Mouse (Mus musculus) embryonic facial prominence, embryonic 11.5 days (tissue): ENCODE measurements at regions not wholly inside any gene's neighbourhood (a gene's known extent, or its start where the extent isn't known, plus 50 kb on each side); places are given as distances from the start of the nearest gene placed in this dataset.
"Not testable (repeated sequence)": the region's sequence is repeated elsewhere in the genome, so short reads cannot be mapped to it uniquely, and the experiment has no call there.

Experiments
- ATAC-seq: fragments of 200-750 bp; cut with Nextera tagmentation; replicated peaks from 2 replicates; pipeline ENCODE4 v1.8.0; 2017; ENCODE audit warnings: low read depth; ENCODE audit not compliant: insufficient number of reproducible peaks, low FRiP score, low TSS enrichment
- DNase-seq: peaks from one replicate; pipeline ENCODE4 v3.0.0-alpha.2; 2015; ENCODE audit warnings: low spot score
- H3K27ac ChIP-seq: fragments of 300-500 bp; sonication (generic); replicated peaks from 2 replicates; pipeline ENCODE4 v1.5.1; 2014; ENCODE audit warnings: mild to moderate bottlenecking, low read depth, low read length, control low read depth
- H3K27me3 ChIP-seq: fragments of 300-500 bp; sonication (generic); 2 replicates; pipeline ENCODE4 v1.6.1; 2014; ENCODE audit warnings: mild to moderate bottlenecking, low read length, moderate library complexity, mixed read lengths; ENCODE audit not compliant: control insufficient read depth, insufficient read depth
- H3K36me3 ChIP-seq: fragments of 300-500 bp; sonication (generic); replicated peaks from 2 replicates; pipeline ENCODE4 v1.6.1; 2014; ENCODE audit warnings: low read depth, mild to moderate bottlenecking, low read length, moderate library complexity, mixed read lengths; ENCODE audit not compliant: control insufficient read depth, insufficient read depth
- H3K4me1 ChIP-seq: fragments of 300-500 bp; sonication (generic); 2 replicates; pipeline ENCODE4 v1.6.1; 2014; ENCODE audit warnings: low read length, mixed read lengths; ENCODE audit not compliant: control insufficient read depth, insufficient read depth
- H3K4me2 ChIP-seq: fragments of 300-500 bp; sonication (generic); 2 replicates; pipeline ENCODE4 v1.6.1; 2014; ENCODE audit warnings: low read depth, mild to moderate bottlenecking, control low read depth, low read length, moderate library complexity
- H3K4me3 ChIP-seq: fragments of 300-500 bp; sonication (generic); 2 replicates; pipeline ENCODE4 v1.5.1; 2014; ENCODE audit warnings: low read depth, low read length, control low read depth
- H3K9ac ChIP-seq: fragments of 300-500 bp; sonication (generic); replicated peaks from 2 replicates; pipeline ENCODE4 v1.6.1; 2014; ENCODE audit warnings: mild to moderate bottlenecking, control low read depth, low read length
- H3K9me3 ChIP-seq: fragments of 300-500 bp; sonication (generic); replicated peaks from 2 replicates; pipeline ENCODE4 v1.6.1; 2016; ENCODE audit warnings: mild to moderate bottlenecking, low read length, inconsistent platforms, mixed read lengths; ENCODE audit not compliant: control insufficient read depth
- WGBS: fragments of 180-500 bp; shearing (Covaris S2); extraction: QIAGEN DNeasy Blood & Tissue Kit; methylation state at CpG from one replicate; pipeline ENCODE4 v1.1.7; 2014; 5-methylcytosine and 5-hydroxymethylcytosine counted together

- H3K27me3 ChIP-seq, H3K4me3 ChIP-seq, H3K4me2 ChIP-seq, H3K4me1 ChIP-seq, ATAC-seq, H3K9ac ChIP-seq, H3K27ac ChIP-seq, H3K36me3 ChIP-seq, H3K9me3 ChIP-seq: not testable (repeated sequence)
- peak; percentile 7 for DNase-seq
- WGBS, result 64% methylated on average over 3 of the region's 3 CpGs
These were observed 161.5 kb downstream of the Hpcal1 start for GRCm38 (mm10) chr12:17852138-17852537.

GRCm38 (mm10) chr12:17872491-17872890 is 181.8 kb downstream of the Hpcal1 start:
- H3K4me3 ChIP-seq, H3K4me2 ChIP-seq, ATAC-seq, H3K27ac ChIP-seq, H3K9me3 ChIP-seq, H3K27me3 ChIP-seq, H3K9ac ChIP-seq, H3K36me3 ChIP-seq, H3K4me1 ChIP-seq, DNase-seq: not testable (repeated sequence)
- 88% methylated on average over 6 of the region's 6 CpGs for WGBS

- Histone ChIP-seq H3K4me1 (no peaks in the 10 kb centered on the region), H3K9me3 (no peaks in the 10 kb centered on the region), H3K27ac (peak overlapping the region; percentile 78), H3K4me2 (peak overlapping the region; percentile 37), H3K27me3 (no peaks in the 10 kb centered on the region), H3K36me3 (no peaks in the 10 kb centered on the region), H3K4me3 (peak overlapping the region; percentile 84), H3K9ac (peak overlapping the region; percentile 87)
- peak; percentile 93 for DNase-seq
- under 1% methylated on average over 59 of the region's 59 CpGs for WGBS
- peak; percentile 100 for ATAC-seq
These were observed 190.9 kb downstream of the Hpcal1 start for GRCm38 (mm10) chr12:17881371-17882116.

GRCm38 (mm10) chr12:17882117-17883116 is 191.8 kb downstream of the Hpcal1 start:
- peak overlapping the region; percentile 34 for H3K4me2 ChIP-seq
- H3K27me3 ChIP-seq, H3K4me1 ChIP-seq, H3K9me3 ChIP-seq, H3K36me3 ChIP-seq, ATAC-seq: not testable (repeated sequence)
- peak overlapping the region; percentile 84 for H3K4me3 ChIP-seq
- 2% methylated on average over 58 of the region's 65 CpGs for WGBS
- H3K9ac ChIP-seq, result peak overlapping the region; percentile 87
- peak; percentile 7 for DNase-seq
- peak overlapping the region; percentile 78 for H3K27ac ChIP-seq

GRCm38 (mm10) chr12:17891663-17892310 is 201.1 kb downstream of the Hpcal1 start:
- H3K36me3 ChIP-seq, H3K27me3 ChIP-seq, H3K9ac ChIP-seq, H3K4me1 ChIP-seq, H3K27ac ChIP-seq, H3K9me3 ChIP-seq, DNase-seq, H3K4me3 ChIP-seq, H3K4me2 ChIP-seq, ATAC-seq: not testable (repeated sequence)
- WGBS, result 95% methylated on average over 6 of the region's 6 CpGs

- H3K4me1 ChIP-seq, H3K4me3 ChIP-seq, H3K36me3 ChIP-seq, H3K4me2 ChIP-seq, ATAC-seq, H3K9ac ChIP-seq, H3K27ac ChIP-seq, DNase-seq, H3K27me3 ChIP-seq, H3K9me3 ChIP-seq: not testable (repeated sequence)
- WGBS, result 91% methylated on average over 3 of the region's 3 CpGs
These were observed 222.4 kb downstream of the Hpcal1 start for GRCm38 (mm10) chr12:17913058-17913457.
